Mouse (Mus musculus) left cerebral cortex, adult 11 months (tissue): ENCODE measurements around the gene Neurl4.

Experiments
- DNase-seq: peaks from one replicate; pipeline ENCODE4 v3.0.0; 2022; ENCODE audit warnings: low spot score

Neurl4 gene

GRCm38 (mm10) chr11:69881787-69882670 lies 18.8 kb upstream of the Neurl4 start:
- DNase-seq, result no peak

- DNase-seq, result no peak
Measured at GRCm38 (mm10) chr11:69883066-69883465, 17.8 kb upstream of the Neurl4 start.

GRCm38 (mm10) chr11:69883527-69884151 lies 17.2 kb upstream of the Neurl4 start:
- DNase-seq, result no peak

- no peak for DNase-seq
Measured at GRCm38 (mm10) chr11:69884240-69884639, 16.6 kb upstream of the Neurl4 start.

GRCm38 (mm10) chr11:69884663-69885062 lies 16.2 kb upstream of the Neurl4 start:
- DNase-seq, result no peak

GRCm38 (mm10) chr11:69886907-69887635 lies 13.8 kb upstream of the Neurl4 start:
- DNase-seq, result no peak

- no peak for DNase-seq
Measured at GRCm38 (mm10) chr11:69891482-69891881, 9.4 kb upstream of the Neurl4 start.

GRCm38 (mm10) chr11:69894671-69895070 lies 6.2 kb upstream of the Neurl4 start:
- DNase-seq, result no peak

- DNase-seq, result no peak
Measured at GRCm38 (mm10) chr11:69895291-69895690, 5.6 kb upstream of the Neurl4 start, which contains the start of gene Acap1. Gene Acap1 (minus strand): TSS chr11:69895539.

GRCm38 (mm10) chr11:69899870-69900269 lies 1.0 kb upstream of the Neurl4 start:
- DNase-seq, result no peak

- peak; percentile 97 for DNase-seq
Measured at GRCm38 (mm10) chr11:69901406-69901846, 554 bp downstream of the Neurl4 start.

- DNase-seq, result no peak
Measured at GRCm38 (mm10) chr11:69901993-69902392, 1.1 kb downstream of the Neurl4 start.

GRCm38 (mm10) chr11:69902972-69903371 lies 2.1 kb downstream of the Neurl4 start:
- DNase-seq, result no peak

GRCm38 (mm10) chr11:69904311-69904710 lies 3.4 kb downstream of the Neurl4 start:
- DNase-seq, result no peak

- DNase-seq, result no peak
Measured at GRCm38 (mm10) chr11:69908645-69909044, 7.8 kb downstream of the Neurl4 start.

GRCm38 (mm10) chr11:69909174-69909573 lies 8.3 kb downstream of the Neurl4 start:
- no peak for DNase-seq

- no peak for DNase-seq
Measured at GRCm38 (mm10) chr11:69910177-69910576, 9.3 kb downstream of the Neurl4 start.

- DNase-seq, result no peak
Measured at GRCm38 (mm10) chr11:69910781-69911560, 10.1 kb downstream of the Neurl4 start.

GRCm38 (mm10) chr11:69911701-69912100 lies 10.8 kb downstream of the Neurl4 start:
- DNase-seq, result no peak

GRCm38 (mm10) chr11:69912716-69913530 lies 12.1 kb downstream of the Neurl4 start:
- DNase-seq, result no peak
